Mouse (Mus musculus): Measurements from ENCODE around the gene Pepd.

GRCm38 (mm10) chr7:34897058-34897457, 15.1 kb upstream of the Pepd start:
- TF ChIP-seq CTCF (IDR thresholded peaks at IDR 0.05; ENCODE audit: control insufficient read depth, insufficient read depth, insufficient read length) (no peak), MYOD1 (IDR thresholded peaks at IDR 0.05; ENCODE audit: control insufficient read depth, insufficient read length, low read depth) (no peak)

Measured in C2C12 (cell line).